Mouse (Mus musculus): ENCODE results near the gene Plekha7. TPM values are rescaled to one million over a fixed set of nuclear protein-coding genes. Genes with fewer than 3 reads are reported as not detected.

Gene Plekha7
- polyA plus RNA-seq, 1 experiment from 2014 or later: 55.9 TPM

DNA sequence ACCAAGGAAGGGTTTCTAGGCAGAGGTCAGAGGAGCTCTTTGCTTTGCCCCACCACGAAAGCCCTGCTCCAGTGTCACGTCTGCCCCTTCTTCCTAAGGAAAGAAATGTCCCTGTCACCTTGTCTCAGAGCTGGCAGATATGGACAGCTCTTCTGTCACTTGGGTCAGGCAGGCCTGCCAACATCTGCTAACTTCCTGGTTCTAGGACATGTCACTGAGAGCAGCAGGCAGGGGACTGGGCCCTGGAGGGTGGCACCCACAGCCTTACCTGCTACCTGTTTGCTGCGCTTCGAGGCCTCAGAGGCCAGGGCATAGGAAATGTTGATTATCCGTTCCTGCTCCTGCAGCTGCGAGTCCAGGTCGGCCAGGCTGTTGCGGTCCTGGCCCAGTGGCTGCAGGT, 179.9 kb downstream of the Plekha7 start:
- Histone ChIP-seq H3K4me1 (replicated peaks) (peaks cover 20% of the 10 kb centered on the region), H3K4me2 (no peak overlapping the region), H3K9me3 (replicated peaks) (no peaks in the 10 kb centered on the region), H3K27me3 (replicated peaks) (no peaks in the 10 kb centered on the region), H3K9ac (no peak overlapping the region), H3K36me3 (peaks cover 56% of the 10 kb centered on the region), H3K27ac (ENCODE audit: poor library complexity, severe bottlenecking) (no peak overlapping the region), H3K4me3 (no peak overlapping the region)
- 89% methylated on average over 8 of the region's 8 CpGs for WGBS
- no peak for ATAC-seq (ENCODE audit: insufficient number of reproducible peaks, low FRiP score)

DNA sequence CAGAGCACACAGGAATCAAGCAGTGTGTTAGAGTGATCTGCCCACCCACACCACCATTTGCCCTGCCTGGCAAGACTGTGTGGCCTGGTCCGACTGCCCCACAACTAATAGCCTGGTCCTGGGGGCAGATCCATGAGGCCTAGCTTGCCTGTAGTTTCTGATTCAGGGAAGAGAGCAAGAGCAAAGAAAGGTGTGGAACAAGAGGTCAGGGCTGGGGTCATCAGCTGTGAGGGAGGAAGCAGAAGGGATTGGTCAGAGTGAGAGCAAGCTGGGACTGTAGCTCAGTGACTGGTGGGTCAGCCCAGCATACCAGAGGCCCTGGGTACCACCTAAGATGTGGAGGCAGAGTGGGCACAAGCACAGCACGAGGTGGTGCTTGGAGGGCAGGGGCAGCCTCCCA, 181.1 kb downstream of the Plekha7 start:
- Histone ChIP-seq H3K9ac (no peak overlapping the region), H3K27ac (ENCODE audit: poor library complexity, severe bottlenecking) (no peak overlapping the region), H3K9me3 (replicated peaks) (no peaks in the 10 kb centered on the region), H3K36me3 (peaks cover 56% of the 10 kb centered on the region), H3K27me3 (replicated peaks) (no peaks in the 10 kb centered on the region), H3K4me2 (no peak overlapping the region), H3K4me3 (no peak overlapping the region), H3K4me1 (replicated peaks) (peaks cover 9% of the 10 kb centered on the region)
- 71% methylated on average over 2 of the region's 2 CpGs for WGBS
- ATAC-seq (ENCODE audit: insufficient number of reproducible peaks, low FRiP score): no peak

DNA sequence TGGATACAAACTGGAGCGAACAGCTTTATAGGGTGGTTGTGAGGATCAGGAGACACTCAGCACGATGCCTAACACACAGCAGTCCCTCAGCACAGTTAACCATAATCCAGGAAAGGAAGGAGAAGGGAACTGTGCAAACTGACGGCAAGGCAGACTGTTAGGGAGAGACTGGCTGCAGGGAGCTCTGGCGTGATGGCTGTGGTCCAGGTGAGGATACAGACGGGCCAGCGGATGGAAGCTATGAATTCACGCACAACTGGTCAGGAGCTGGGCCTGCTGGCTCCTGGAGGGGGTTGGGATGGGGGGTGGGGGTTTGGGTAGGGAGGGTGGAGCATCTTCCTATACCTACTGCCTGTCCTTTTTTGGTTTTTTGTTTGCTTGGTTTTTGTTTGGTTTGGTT, 182.5 kb downstream of the Plekha7 start:
- ATAC-seq (ENCODE audit: insufficient number of reproducible peaks, low FRiP score): no peak
- 78% methylated on average over 7 of the region's 7 CpGs for WGBS
- no peak overlapping the region for H3K27ac ChIP-seq (ENCODE audit: poor library complexity, severe bottlenecking)
- H3K27me3 ChIP-seq (replicated peaks): no peaks in the 10 kb centered on the region
- no peaks in the 10 kb centered on the region for H3K9me3 ChIP-seq (replicated peaks)
- no peak overlapping the region for H3K9ac ChIP-seq
- no peaks in the 10 kb centered on the region; the same call in 1 of the 2 replicates for H3K4me1 ChIP-seq (replicated peaks)
- H3K36me3 ChIP-seq: peaks cover 56% of the 10 kb centered on the region
- H3K4me2 ChIP-seq: no peak overlapping the region
- no peak overlapping the region for H3K4me3 ChIP-seq

DNA sequence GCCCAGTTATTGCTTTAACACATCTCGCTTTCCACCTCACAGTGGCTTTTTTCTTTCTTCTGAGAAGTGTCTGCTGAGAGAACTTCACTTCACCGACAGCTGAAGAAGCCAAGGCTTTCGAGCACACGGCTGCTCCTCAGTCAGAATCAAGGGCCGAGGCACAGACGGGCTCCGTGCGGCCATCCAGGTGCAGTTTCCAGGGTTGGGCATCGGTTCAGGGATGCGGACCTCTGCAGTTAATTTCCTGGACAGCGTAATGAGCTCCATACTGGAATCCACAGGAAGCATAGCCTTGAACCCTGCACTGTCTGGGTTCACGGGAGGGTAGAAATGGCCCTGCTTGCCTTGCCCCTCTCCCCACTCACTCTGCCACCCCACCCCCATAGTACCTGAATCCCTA, 184.1 kb downstream of the Plekha7 start:
- H3K36me3 ChIP-seq: peaks cover 47% of the 10 kb centered on the region
- no peak overlapping the region for H3K4me3 ChIP-seq
- H3K9ac ChIP-seq: no peak overlapping the region
- ATAC-seq (ENCODE audit: insufficient number of reproducible peaks, low FRiP score): no peak
- H3K4me2 ChIP-seq: no peak overlapping the region
- no peaks in the 10 kb centered on the region; the same call in 1 of the 2 replicates for H3K4me1 ChIP-seq (replicated peaks)
- H3K27ac ChIP-seq (ENCODE audit: poor library complexity, severe bottlenecking): no peak overlapping the region
- WGBS: 89% methylated on average over 12 of the region's 12 CpGs
- H3K9me3 ChIP-seq (replicated peaks): peaks cover 3% of the 10 kb centered on the region; the same call in 1 of the 2 replicates
- no peaks in the 10 kb centered on the region for H3K27me3 ChIP-seq (replicated peaks)

DNA sequence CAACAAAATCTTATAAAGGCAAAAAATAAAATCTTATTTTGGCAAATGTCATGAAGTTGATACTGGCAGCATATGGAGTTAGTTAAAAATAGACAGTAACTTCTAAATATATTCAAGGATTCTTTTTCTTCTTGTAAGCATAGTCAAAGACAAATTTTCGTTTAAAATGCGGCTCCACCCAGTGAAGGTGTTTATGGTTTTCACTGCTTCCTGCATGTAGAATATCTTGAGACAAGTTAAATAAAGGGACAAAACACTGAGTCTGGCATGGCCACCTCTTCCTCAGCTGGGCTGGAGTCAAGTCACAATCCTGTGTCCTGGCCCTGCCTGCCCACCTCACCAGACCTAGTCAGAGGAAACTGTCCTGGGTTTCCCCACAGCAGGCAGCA, 184.6 kb downstream of the Plekha7 start:
- Histone ChIP-seq H3K9ac (no peak overlapping the region), H3K36me3 (peaks cover 46% of the 10 kb centered on the region), H3K4me3 (no peak overlapping the region), H3K9me3 (replicated peaks) (peaks cover 3% of the 10 kb centered on the region; the same call in 1 of the 2 replicates), H3K27me3 (replicated peaks) (no peaks in the 10 kb centered on the region), H3K27ac (ENCODE audit: poor library complexity, severe bottlenecking) (no peak overlapping the region), H3K4me1 (replicated peaks) (no peaks in the 10 kb centered on the region; the same call in 1 of the 2 replicates), H3K4me2 (no peak overlapping the region)
- 78% methylated on average over 2 of the region's 2 CpGs for WGBS
- no peak for ATAC-seq (ENCODE audit: insufficient number of reproducible peaks, low FRiP score)

DNA sequence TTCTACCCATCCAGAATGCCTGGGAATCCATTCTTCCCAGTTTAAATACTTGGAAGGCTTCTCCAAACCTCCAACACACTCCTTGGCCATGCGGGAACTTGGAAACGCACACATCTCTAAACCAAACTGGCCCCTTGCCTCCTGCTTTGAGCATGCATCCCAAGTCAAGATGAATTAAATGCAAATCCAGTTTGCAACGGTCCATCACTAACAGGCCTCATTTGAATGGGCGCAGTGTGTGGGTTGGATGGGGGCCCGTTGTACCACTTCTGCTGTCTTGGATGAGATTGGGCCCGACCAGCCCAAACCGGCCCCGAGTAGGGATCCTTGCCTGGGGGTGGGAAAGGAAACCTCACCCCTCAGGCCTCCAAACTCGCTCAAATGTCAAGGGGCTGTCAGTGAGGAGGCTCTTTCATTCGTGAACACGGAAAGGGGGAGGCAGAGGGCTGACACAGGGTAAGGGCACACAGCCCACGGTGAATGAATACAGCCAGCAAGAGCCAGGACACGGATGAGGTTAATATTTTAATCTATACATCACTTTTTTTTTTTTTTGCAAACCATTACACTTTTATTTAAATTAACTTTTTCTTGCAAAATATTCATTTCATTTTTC, 185.1 kb downstream of the Plekha7 start:
- peaks cover 3% of the 10 kb centered on the region; the same call in 1 of the 2 replicates for H3K9me3 ChIP-seq (replicated peaks)
- no peaks in the 10 kb centered on the region; the same call in 1 of the 2 replicates for H3K4me1 ChIP-seq (replicated peaks)
- no peak overlapping the region for H3K4me2 ChIP-seq
- ATAC-seq (ENCODE audit: insufficient number of reproducible peaks, low FRiP score): no peak
- no peaks in the 10 kb centered on the region for H3K27me3 ChIP-seq (replicated peaks)
- WGBS: 78% methylated on average over 13 of the region's 13 CpGs
- H3K9ac ChIP-seq: no peak overlapping the region
- H3K4me3 ChIP-seq: no peak overlapping the region
- peaks cover 41% of the 10 kb centered on the region for H3K36me3 ChIP-seq
- H3K27ac ChIP-seq (ENCODE audit: poor library complexity, severe bottlenecking): no peak overlapping the region

DNA sequence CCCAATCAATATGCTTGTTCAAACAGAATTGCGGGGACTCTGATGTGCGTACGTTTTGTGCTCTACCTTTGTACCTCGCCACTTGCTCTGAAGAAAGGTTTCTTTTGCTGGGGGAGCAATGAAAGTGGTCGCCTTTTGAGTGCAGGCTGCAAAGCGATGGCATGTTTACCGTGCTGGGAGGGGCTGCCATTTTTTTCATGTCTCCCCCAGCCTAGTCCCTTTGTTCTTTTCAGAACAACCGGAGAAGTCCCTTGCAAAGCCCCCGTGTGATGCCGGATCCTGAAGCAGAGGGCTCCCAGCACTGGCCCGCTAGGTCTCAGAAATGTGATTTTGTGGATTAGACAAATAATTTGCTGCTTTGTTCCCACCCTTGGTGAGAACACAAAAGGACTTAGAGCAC, 187.0 kb downstream of the Plekha7 start:
- 75% methylated on average over 11 of the region's 11 CpGs for WGBS
- no peaks in the 10 kb centered on the region for H3K27me3 ChIP-seq (replicated peaks)
- H3K9ac ChIP-seq: no peak overlapping the region
- H3K36me3 ChIP-seq: peaks cover 24% of the 10 kb centered on the region
- peaks cover 3% of the 10 kb centered on the region; the same call in 1 of the 2 replicates for H3K9me3 ChIP-seq (replicated peaks)
- no peak overlapping the region for H3K4me2 ChIP-seq
- H3K4me1 ChIP-seq (replicated peaks): no peaks in the 10 kb centered on the region; the same call in 1 of the 2 replicates
- no peak overlapping the region for H3K4me3 ChIP-seq
- ATAC-seq (ENCODE audit: insufficient number of reproducible peaks, low FRiP score): no peak
- H3K27ac ChIP-seq (ENCODE audit: poor library complexity, severe bottlenecking): no peak overlapping the region

DNA sequence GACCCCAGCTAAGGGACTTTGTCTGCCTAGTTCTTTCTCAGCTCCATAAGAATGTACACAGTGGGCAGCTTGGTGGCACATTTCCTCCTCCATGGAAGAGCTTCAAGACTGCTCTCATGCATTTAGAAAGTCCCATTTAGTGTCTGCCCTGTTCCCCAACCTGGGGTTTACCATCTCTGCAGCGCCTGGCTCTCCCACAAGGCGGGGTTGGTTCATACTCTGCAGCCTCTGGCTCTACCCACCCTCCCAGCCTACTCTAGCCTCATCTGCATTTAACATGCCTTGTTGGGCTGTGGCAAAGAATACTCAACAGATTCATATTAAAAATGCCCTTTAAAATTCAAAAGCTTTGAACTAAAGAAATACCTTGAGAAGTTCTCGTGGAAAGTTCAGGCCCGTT, 187.4 kb downstream of the Plekha7 start:
- ATAC-seq (ENCODE audit: insufficient number of reproducible peaks, low FRiP score): no peak
- WGBS: 89% methylated on average over 4 of the region's 4 CpGs
- no peaks in the 10 kb centered on the region for H3K27me3 ChIP-seq (replicated peaks)

DNA sequence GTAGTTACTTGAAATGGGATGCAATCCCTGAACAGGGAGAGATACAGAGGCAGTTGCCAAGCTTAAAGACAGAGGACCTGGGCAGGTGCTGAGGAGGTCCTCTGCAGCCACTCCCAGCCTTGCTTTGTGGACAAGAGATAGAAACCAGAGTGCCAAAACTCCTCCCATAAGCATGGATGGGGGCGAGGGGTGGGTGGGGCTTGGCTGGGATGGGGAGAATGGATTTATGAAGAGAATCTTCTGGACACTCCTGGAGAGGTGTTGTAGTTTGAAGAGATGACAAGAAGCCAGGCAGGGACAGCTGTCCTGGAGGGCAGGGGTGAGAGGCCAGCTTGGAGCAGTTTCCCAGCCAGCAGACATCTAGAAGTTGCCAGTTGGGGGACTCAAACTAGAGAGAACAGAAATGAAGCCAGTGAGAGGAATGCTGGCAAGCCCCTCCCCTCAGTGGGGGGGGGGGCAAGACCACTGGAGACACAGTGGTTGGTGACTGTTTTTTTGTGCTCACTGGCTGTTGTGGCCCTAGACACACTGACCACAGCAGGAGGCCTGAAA, 188.8 kb downstream of the Plekha7 start:
- no peak overlapping the region for H3K9ac ChIP-seq
- ATAC-seq (ENCODE audit: insufficient number of reproducible peaks, low FRiP score): no peak
- H3K4me3 ChIP-seq: no peak overlapping the region
- peaks cover 3% of the 10 kb centered on the region; the same call in 1 of the 2 replicates for H3K9me3 ChIP-seq (replicated peaks)
- peaks cover 7% of the 10 kb centered on the region for H3K36me3 ChIP-seq
- H3K4me2 ChIP-seq: no peak overlapping the region
- WGBS: 81% methylated on average over 1 of the region's 1 CpGs
- H3K27ac ChIP-seq (ENCODE audit: poor library complexity, severe bottlenecking): no peak overlapping the region
- no peaks in the 10 kb centered on the region for H3K27me3 ChIP-seq (replicated peaks)
- H3K4me1 ChIP-seq (replicated peaks): no peaks in the 10 kb centered on the region

More for the DNA sequence above, 187.4 kb downstream of the Plekha7 start:
- Histone ChIP-seq H3K4me2 (no peak overlapping the region), H3K9ac (no peak overlapping the region), H3K4me1 (replicated peaks) (no peaks in the 10 kb centered on the region; the same call in 1 of the 2 replicates), H3K4me3 (no peak overlapping the region), H3K36me3 (peaks cover 19% of the 10 kb centered on the region), H3K27ac (ENCODE audit: poor library complexity, severe bottlenecking) (no peak overlapping the region), H3K9me3 (replicated peaks) (peaks cover 3% of the 10 kb centered on the region; the same call in 1 of the 2 replicates)

DNA sequence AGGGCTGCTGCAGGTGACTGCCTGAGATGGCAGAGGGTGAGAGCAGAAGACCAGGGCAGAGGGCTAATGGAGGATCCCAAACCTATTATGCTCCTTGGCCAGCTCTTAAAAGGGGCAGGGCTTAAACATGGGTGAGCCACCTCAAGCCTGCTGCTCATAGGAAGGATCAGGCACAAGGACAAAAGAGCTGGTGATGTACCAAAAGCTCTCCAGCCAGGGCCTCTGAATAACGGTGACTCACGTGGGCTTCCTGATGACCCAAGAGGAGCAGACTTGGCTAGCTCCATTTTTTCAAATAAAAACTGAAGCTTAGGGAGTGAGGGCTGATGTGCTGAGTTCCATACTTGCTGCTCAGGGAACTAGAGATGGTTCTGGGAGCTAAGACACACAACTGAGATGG, 192.2 kb downstream of the Plekha7 start:
- 82% methylated on average over 2 of the region's 2 CpGs for WGBS
- Histone ChIP-seq H3K36me3 (no peaks in the 10 kb centered on the region), H3K27me3 (replicated peaks) (no peaks in the 10 kb centered on the region), H3K4me2 (no peak overlapping the region), H3K27ac (ENCODE audit: poor library complexity, severe bottlenecking) (no peak overlapping the region), H3K9ac (no peak overlapping the region), H3K4me1 (replicated peaks) (no peaks in the 10 kb centered on the region), H3K4me3 (no peak overlapping the region), H3K9me3 (replicated peaks) (peaks cover 3% of the 10 kb centered on the region; the same call in 1 of the 2 replicates)
- no peak for ATAC-seq (ENCODE audit: insufficient number of reproducible peaks, low FRiP score)

DNA sequence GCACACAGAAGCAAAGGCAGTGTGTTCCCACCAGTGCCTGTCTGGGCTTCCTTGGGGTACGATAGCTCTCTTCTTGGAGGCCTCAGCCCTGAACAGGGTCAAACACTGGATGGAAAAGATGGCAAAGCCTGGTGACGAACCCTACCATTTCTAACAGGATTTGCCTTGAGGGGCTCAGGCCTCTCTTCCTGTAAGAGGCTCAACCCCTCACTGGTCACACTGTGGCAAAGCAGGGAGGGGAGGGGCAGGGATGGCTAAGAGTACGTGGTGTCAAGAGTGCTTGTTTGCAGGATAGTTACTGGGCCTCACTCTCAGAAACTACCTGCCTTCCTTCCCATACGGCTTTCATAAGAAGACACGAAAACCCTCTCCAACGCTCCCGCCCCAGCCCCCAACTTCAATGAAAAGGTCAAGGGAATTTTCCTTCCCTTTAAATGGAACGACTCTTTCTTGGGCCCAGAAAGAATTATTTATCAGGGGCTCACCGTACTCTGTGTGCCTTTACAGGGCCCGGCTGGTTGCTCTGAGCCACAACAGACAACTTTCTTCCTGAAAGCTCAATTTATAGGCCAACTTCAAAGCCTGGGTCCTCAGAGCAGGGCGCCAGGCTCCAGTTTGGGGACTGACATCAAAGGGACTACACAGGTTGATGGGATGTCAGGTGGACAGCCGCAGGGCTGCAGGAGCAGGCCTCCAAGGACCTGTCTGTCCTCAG, 192.8 kb downstream of the Plekha7 start:
- Histone ChIP-seq H3K9me3 (replicated peaks) (peaks cover 3% of the 10 kb centered on the region; the same call in 1 of the 2 replicates), H3K27me3 (replicated peaks) (no peaks in the 10 kb centered on the region), H3K4me1 (replicated peaks) (no peaks in the 10 kb centered on the region), H3K36me3 (no peaks in the 10 kb centered on the region), H3K27ac (ENCODE audit: poor library complexity, severe bottlenecking) (no peak overlapping the region), H3K4me3 (no peak overlapping the region), H3K9ac (no peak overlapping the region), H3K4me2 (no peak overlapping the region)
- no peak for ATAC-seq (ENCODE audit: insufficient number of reproducible peaks, low FRiP score)
- WGBS: 70% methylated on average over 12 of the region's 12 CpGs
